Mouse (Mus musculus) midbrain, embryonic 14.5 days (tissue): ENCODE data around the gene 2900011O08Rik. TPM values are rescaled to one million over a fixed set of nuclear protein-coding genes. Genes with fewer than 3 reads are reported as not detected.

Experiments
- ATAC-seq: fragments of 200-750 bp; cut with Nextera tagmentation; 2 replicates; pipeline ENCODE4 v1.8.0; 2017; ENCODE audit warnings: moderate number of reproducible peaks, moderate library complexity; ENCODE audit not compliant: low FRiP score, low TSS enrichment
- DNase-seq: peaks from one replicate; pipeline ENCODE4 v3.0.0-alpha.2; 2015
- H3K27ac ChIP-seq: fragments of 300-500 bp; sonication (generic); replicated peaks from 2 replicates; pipeline ENCODE4 v1.5.1; 2014; ENCODE audit warnings: mild to moderate bottlenecking, low read depth, low read length, moderate library complexity
- H3K27me3 ChIP-seq: fragments of 300-500 bp; sonication (generic); 2 replicates; pipeline ENCODE4 v1.6.1; 2014; ENCODE audit warnings: low read length, control low read depth, mixed read lengths; ENCODE audit not compliant: control insufficient read depth, insufficient read depth
- H3K36me3 ChIP-seq: fragments of 300-500 bp; sonication (generic); 2 replicates; pipeline ENCODE4 v1.6.1; 2014; ENCODE audit warnings: low read length, control low read depth; ENCODE audit not compliant: control insufficient read depth, insufficient read depth
- H3K4me1 ChIP-seq: fragments of 300-500 bp; sonication (generic); 2 replicates; pipeline ENCODE4 v1.6.1; 2014; ENCODE audit warnings: mild to moderate bottlenecking, antibody characterized with exemption, low read length, control low read depth; ENCODE audit not compliant: control insufficient read depth, insufficient read depth
- H3K4me2 ChIP-seq: fragments of 300-500 bp; sonication (generic); 2 replicates; pipeline ENCODE4 v1.6.1; 2014; ENCODE audit warnings: mild to moderate bottlenecking, low read length, moderate library complexity
- H3K4me3 ChIP-seq: fragments of 300-500 bp; sonication (generic); replicated peaks from 2 replicates; pipeline ENCODE4 v1.5.1; 2014; ENCODE audit warnings: low read depth, low read length
- H3K9ac ChIP-seq: fragments of 300-500 bp; sonication (generic); replicated peaks from 2 replicates; pipeline ENCODE4 v1.6.1; 2014; ENCODE audit warnings: mild to moderate bottlenecking, low read length, moderate library complexity
- H3K9me3 ChIP-seq: fragments of 300-500 bp; sonication (generic); 2 replicates; pipeline ENCODE4 v1.6.1; 2016; ENCODE audit warnings: low read length, control low read depth, mixed read lengths; ENCODE audit not compliant: control insufficient read depth
- microRNA-seq: library from miRNA; unstranded; fragments of <30 nt; microRNA quantifications from one replicate; pipeline ENCODE4, GENCODE M21; 2016
- polyA plus RNA-seq: library from polyadenylated mRNA; unstranded; fragments of >200 nt; fragmentation: Nextera tagmentation; extraction: Ambion mirVana; gene quantifications from 2 replicates; pipeline ENCODE4 v1.2.1, GENCODE M21; 2014

Gene 2900011O08Rik
- polyA plus RNA-seq, 1 experiment from 2014 or later, result 166 TPM

GRCm38 (mm10) chr16:14147712-14148111, 161.3 kb downstream of the 2900011O08Rik start:
- no peak overlapping the region for H3K4me3 ChIP-seq
- H3K36me3 ChIP-seq, result peaks cover 79% of the 10 kb centered on the region
- ATAC-seq, result no peak

More at GRCm38 (mm10) chr16:14147712-14148111, 161.3 kb downstream of the 2900011O08Rik start:
- no peak overlapping the region for H3K27ac ChIP-seq
- no peak for DNase-seq
- no peaks in the 10 kb centered on the region for H3K9me3 ChIP-seq
- H3K27me3 ChIP-seq, result no peaks in the 10 kb centered on the region
- no peaks in the 10 kb centered on the region for H3K4me1 ChIP-seq
- no peak overlapping the region for H3K4me2 ChIP-seq
- H3K9ac ChIP-seq, result no peak overlapping the region

Small RNA genes within 50 kb of the gene (microRNA-seq; reads per million reads assigned to microRNA genes)
- not detected for gene Gm27671

Other genes with a start within 250 kb of the 2900011O08Rik start
- gene Rrn3, start 205.9 kb upstream of the 2900011O08Rik start, polyA plus RNA-seq, result 78.4 and 102 TPM in 2 replicates
- 205 and 213 TPM in 2 replicates for gene Ntan1, start 167.8 kb upstream of the 2900011O08Rik start, polyA plus RNA-seq
- 54.7 and 77.8 TPM in 2 replicates for gene Pdxdc1, start 83.5 kb upstream of the 2900011O08Rik start, polyA plus RNA-seq
- gene Mpv17l, start 83.4 kb upstream of the 2900011O08Rik start, polyA plus RNA-seq, result 22.0 and 23.4 TPM in 2 replicates
- gene Ifitm7, start 284 bp downstream of the 2900011O08Rik start, polyA plus RNA-seq, result 0.46 and 1.8 TPM in 2 replicates
- gene Nde1, start 176.7 kb downstream of the 2900011O08Rik start, polyA plus RNA-seq, result 19.4 and 39.0 TPM in 2 replicates
- gene Marf1, start 176.7 kb downstream of the 2900011O08Rik start, polyA plus RNA-seq, result 18.6 and 28.5 TPM in 2 replicates